Comparison of ENCODE assay signal across 18 mouse cellular contexts in the genomic region with DNA sequence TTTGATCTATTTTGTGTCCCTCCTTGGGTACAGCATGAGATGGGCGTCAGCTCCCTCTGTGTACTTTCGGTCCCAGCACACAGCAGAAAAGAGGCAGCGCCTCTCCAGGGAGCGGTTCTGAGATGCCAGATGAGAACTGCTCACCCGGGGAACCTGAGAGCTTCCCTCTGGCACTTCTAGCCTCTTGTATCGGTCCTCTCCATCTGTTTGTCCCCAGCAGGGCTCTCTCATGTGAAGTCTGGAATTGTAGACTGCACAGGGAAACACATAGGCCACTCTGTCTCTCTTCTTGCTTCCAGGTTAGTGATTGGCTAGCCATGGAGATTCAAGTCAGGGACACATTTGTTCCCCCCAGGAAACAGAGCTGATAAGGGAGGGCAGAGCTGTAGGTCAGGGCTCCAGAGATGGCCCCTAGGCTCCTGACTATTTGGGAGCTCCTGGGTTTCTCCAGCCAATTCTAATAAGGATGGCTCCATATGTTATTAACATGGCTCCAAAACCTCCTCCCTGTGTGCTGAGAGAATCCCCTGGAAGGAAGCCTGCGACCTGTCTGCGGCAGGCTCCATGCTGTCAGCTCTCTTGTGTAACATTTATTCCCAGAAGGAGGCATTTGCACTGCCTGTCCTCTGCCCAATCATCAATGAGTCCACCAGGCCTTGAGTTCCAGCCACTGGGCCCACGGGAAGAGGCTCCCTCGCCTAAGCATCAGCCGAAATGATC. TPM values are rescaled to one million over a fixed set of nuclear protein-coding genes. Genes with fewer than 3 reads are reported as not detected.
"Had no signal": no experiment of that assay in that cellular context is flagged by ENCODE, and none has a peak within 500 bp of the region (broad histone marks: within the 10 kb centered on the region; RNA-seq: fewer than 3 reads in every experiment).

No protein-coding gene starts in this region.

- H3K4me3 ChIP-seq: layer of hippocampus, adult 2 months; limb, embryonic 13.5 days; liver, embryonic 15.5 days; midbrain, embryonic 12.5 days; neural tube, embryonic 13.5 days; stomach, embryonic 15.5 days had no signal

- H3K36me3 ChIP-seq: limb, embryonic 13.5 days; liver, embryonic 15.5 days; midbrain, embryonic 12.5 days; neural tube, embryonic 13.5 days; stomach, embryonic 15.5 days had no signal

- DNase-seq: kidney, postnatal 4 days; left cerebral cortex, postnatal 4 days; lung, embryonic 14.5 days; lung, postnatal 10 days; lung, postnatal 4 days; retina, postnatal 1 day; thymus, adult 2 months; thymus, postnatal 25 days had no signal

- H3K4me2 ChIP-seq: limb, embryonic 13.5 days; liver, embryonic 15.5 days; lung, embryonic 14.5 days; midbrain, embryonic 12.5 days; neural tube, embryonic 13.5 days; stomach, embryonic 15.5 days had no signal

- H3K27ac ChIP-seq: kidney, postnatal 0 days; layer of hippocampus, adult 2 months; limb, embryonic 13.5 days; liver, embryonic 15.5 days; midbrain, embryonic 12.5 days; neural tube, embryonic 13.5 days; stomach, embryonic 15.5 days had no signal

- H3K9ac ChIP-seq: limb, embryonic 13.5 days; liver, embryonic 15.5 days; lung, embryonic 14.5 days; midbrain, embryonic 12.5 days; neural tube, embryonic 13.5 days; stomach, embryonic 15.5 days had no signal

- H3K9me3 ChIP-seq: limb, embryonic 13.5 days; liver, embryonic 15.5 days; midbrain, embryonic 12.5 days; neural tube, embryonic 13.5 days; stomach, embryonic 15.5 days had no signal

- ATAC-seq: midbrain, embryonic 16.5 days had no signal

- H3K4me1 ChIP-seq: limb, embryonic 13.5 days; liver, embryonic 15.5 days; midbrain, embryonic 12.5 days; stomach, embryonic 15.5 days had no signal

RNA-seq across cellular contexts. Expression of a gene that starts 12.3 kb away (rescaled TPM):
- total RNA-seq: liver, adult 2 months; megakaryocyte, adult 5-6 weeks had no signal
- polyA plus RNA-seq: liver, adult 2 months had no signal
